Mouse (Mus musculus) forebrain, embryonic 12.5 days (tissue): ENCODE results near the gene Dnajc16. TPM values are rescaled to one million over a fixed set of nuclear protein-coding genes. Genes with fewer than 3 reads are reported as not detected.
A peak's percentile ranks its signal among the peaks of the same experiment; 100 is the strongest.

Experiments
- ATAC-seq: fragments of 200-750 bp; cut with Nextera tagmentation; 2 replicates; pipeline ENCODE4 v1.8.0; 2017; ENCODE audit warnings: moderate TSS enrichment; ENCODE audit not compliant: low FRiP score
- H3K27ac ChIP-seq: fragments of 300-500 bp; sonication (generic); 2 replicates; pipeline ENCODE4 v1.5.1; 2016; ENCODE audit warnings: mild to moderate bottlenecking
- H3K27me3 ChIP-seq: fragments of 300-500 bp; sonication (generic); 2 replicates; pipeline ENCODE4 v1.6.1; 2016; ENCODE audit warnings: mild to moderate bottlenecking
- H3K36me3 ChIP-seq: fragments of 300-500 bp; sonication (generic); replicated peaks from 2 replicates; pipeline ENCODE4 v1.6.1; 2016; ENCODE audit warnings: mild to moderate bottlenecking
- H3K4me1 ChIP-seq: fragments of 300-500 bp; sonication (generic); 2 replicates; pipeline ENCODE4 v1.6.1; 2016
- H3K4me2 ChIP-seq: fragments of 300-500 bp; sonication (generic); 2 replicates; pipeline ENCODE4 v1.6.1; 2016; ENCODE audit warnings: mild to moderate bottlenecking, moderate library complexity
- H3K4me3 ChIP-seq: fragments of 300-500 bp; sonication (generic); replicated peaks from 2 replicates; pipeline ENCODE4 v1.5.1; 2016; ENCODE audit warnings: mild to moderate bottlenecking
- H3K9ac ChIP-seq: fragments of 300-500 bp; sonication (generic); 2 replicates; pipeline ENCODE4 v1.6.1; 2016; ENCODE audit warnings: mild to moderate bottlenecking
- H3K9me3 ChIP-seq: fragments of 300-500 bp; sonication (generic); 2 replicates; pipeline ENCODE4 v1.6.1; 2016
- WGBS: fragments of 180-500 bp; shearing (Covaris S2); methylation state at CpG from one replicate; pipeline ENCODE4 v1.1.7; 2016; 5-methylcytosine and 5-hydroxymethylcytosine counted together
- polyA plus RNA-seq: library from polyadenylated mRNA; unstranded; fragments of >200 nt; fragmentation: Nextera tagmentation; extraction: Ambion mirVana; gene quantifications from 2 replicates; pipeline ENCODE4 v1.2.1, GENCODE M21; 2016

The Dnajc16 gene
- polyA plus RNA-seq, result 6.5 and 6.7 TPM in 2 replicates

GRCm38 (mm10) chr4:141790524-141790990, at the start of gene Dnajc16:
Dnajc16 (minus strand) TSS chr4:141790931.
- under 1% methylated on average over 41 of the region's 42 CpGs for WGBS
- Histone ChIP-seq H3K4me2 (peak within 1 kb of the TSS; percentile 81), H3K9ac (peak within 1 kb of the TSS; percentile 94), H3K27ac (peak within 1 kb of the TSS; percentile 72), H3K27me3 (no peaks in the 10 kb centered on the region), H3K4me1 (peaks cover 28% of the 10 kb centered on the region), H3K36me3 (peaks cover 16% of the 10 kb centered on the region), H3K4me3 (peak within 1 kb of the TSS; percentile 96), H3K9me3 (no peaks in the 10 kb centered on the region)
- ATAC-seq, result peak; percentile 89

GRCm38 (mm10) chr4:141834536-141835095, 43.9 kb upstream of the Dnajc16 start:
- WGBS, result 79% methylated on average over 5 of the region's 5 CpGs
- H3K4me3 ChIP-seq, result no peak overlapping the region
- no peak for ATAC-seq

GRCm38 (mm10) chr4:141833911-141834310, 43.2 kb upstream of the Dnajc16 start:
- H3K4me2 ChIP-seq, result no peak overlapping the region
- H3K4me3 ChIP-seq, result no peak overlapping the region
- ATAC-seq, result no peak
- no peaks in the 10 kb centered on the region for H3K4me1 ChIP-seq
- no peaks in the 10 kb centered on the region for H3K36me3 ChIP-seq
- H3K9me3 ChIP-seq, result no peaks in the 10 kb centered on the region
- no peak overlapping the region for H3K27ac ChIP-seq
- H3K27me3 ChIP-seq, result 0 out of 2 replicates have a peak, but pooled peaks cover 3% of the 10 kb centered on the region
- H3K9ac ChIP-seq, result no peak overlapping the region
- WGBS, result 57% methylated on average over 1 of the region's 1 CpGs

More at GRCm38 (mm10) chr4:141834536-141835095, 43.9 kb upstream of the Dnajc16 start:
- no peaks in the 10 kb centered on the region for H3K36me3 ChIP-seq
- no peak overlapping the region for H3K9ac ChIP-seq
- no peaks in the 10 kb centered on the region for H3K9me3 ChIP-seq
- H3K4me1 ChIP-seq, result no peaks in the 10 kb centered on the region
- no peak overlapping the region for H3K27ac ChIP-seq
- H3K27me3 ChIP-seq, result 0 out of 2 replicates have a peak, but pooled peaks cover 3% of the 10 kb centered on the region
- H3K4me2 ChIP-seq, result no peak overlapping the region

GRCm38 (mm10) chr4:141831361-141831760, 40.6 kb upstream of the Dnajc16 start:
- H3K27me3 ChIP-seq, result 0 out of 2 replicates have a peak, but pooled peaks cover 3% of the 10 kb centered on the region
- no peaks in the 10 kb centered on the region for H3K4me1 ChIP-seq
- H3K36me3 ChIP-seq, result no peaks in the 10 kb centered on the region
- no peak for ATAC-seq
- H3K4me3 ChIP-seq, result no peak overlapping the region
- no peaks in the 10 kb centered on the region for H3K9me3 ChIP-seq
- no peak overlapping the region for H3K4me2 ChIP-seq
- H3K27ac ChIP-seq, result no peak overlapping the region
- H3K9ac ChIP-seq, result no peak overlapping the region
- whole genome bisulfite sequencing, result 76% methylated on average over 7 of the region's 7 CpGs

- no peaks in the 10 kb centered on the region for H3K36me3 ChIP-seq
- H3K27ac ChIP-seq, result no peak overlapping the region
- ATAC-seq, result no peak
- H3K9ac ChIP-seq, result no peak overlapping the region
- H3K4me1 ChIP-seq, result no peaks in the 10 kb centered on the region
- 55% methylated on average over 11 of the region's 11 CpGs for WGBS
- no peak overlapping the region for H3K4me3 ChIP-seq
- no peak overlapping the region for H3K4me2 ChIP-seq
- H3K27me3 ChIP-seq, result no peaks in the 10 kb centered on the region
- H3K9me3 ChIP-seq, result no peaks in the 10 kb centered on the region
Observed at GRCm38 (mm10) chr4:141830381-141830780, 39.6 kb upstream of the Dnajc16 start.

GRCm38 (mm10) chr4:141828177-141828576, 37.4 kb upstream of the Dnajc16 start:
- Histone ChIP-seq H3K9ac (no peak overlapping the region), H3K4me3 (no peak overlapping the region), H3K36me3 (no peaks in the 10 kb centered on the region), H3K27me3 (no peaks in the 10 kb centered on the region), H3K4me2 (no peak overlapping the region), H3K9me3 (no peaks in the 10 kb centered on the region), H3K27ac (no peak overlapping the region), H3K4me1 (no peaks in the 10 kb centered on the region)
- ATAC-seq, result no peak
- WGBS, result 79% methylated on average over 4 of the region's 4 CpGs

GRCm38 (mm10) chr4:141827401-141827800, 36.7 kb upstream of the Dnajc16 start:
- 97% methylated on average over 2 of the region's 2 CpGs for WGBS
- no peak for ATAC-seq
- H3K36me3 ChIP-seq, result no peaks in the 10 kb centered on the region
- H3K4me3 ChIP-seq, result no peak overlapping the region
- no peaks in the 10 kb centered on the region for H3K9me3 ChIP-seq
- no peaks in the 10 kb centered on the region for H3K27me3 ChIP-seq
- H3K4me1 ChIP-seq, result no peaks in the 10 kb centered on the region
- no peak overlapping the region for H3K27ac ChIP-seq
- no peak overlapping the region for H3K9ac ChIP-seq
- H3K4me2 ChIP-seq, result no peak overlapping the region

- Histone ChIP-seq H3K36me3 (no peaks in the 10 kb centered on the region), H3K27ac (no peak within 1 kb of the TSS), H3K4me2 (no peak within 1 kb of the TSS), H3K27me3 (no peaks in the 10 kb centered on the region), H3K9ac (no peak within 1 kb of the TSS), H3K9me3 (no peaks in the 10 kb centered on the region), H3K4me1 (no peaks in the 10 kb centered on the region), H3K4me3 (no peak within 1 kb of the TSS)
- ATAC-seq, result no peak
- 60% methylated on average over 5 of the region's 5 CpGs for WGBS
Observed at GRCm38 (mm10) chr4:141826060-141826459, 35.3 kb upstream of the Dnajc16 start, which contains the start of gene Cela2a. Cela2a (minus strand) TSS chr4:141826160.

GRCm38 (mm10) chr4:141822979-141823378, 32.2 kb upstream of the Dnajc16 start:
- no peak overlapping the region for H3K9ac ChIP-seq
- 65% methylated on average over 3 of the region's 3 CpGs for WGBS
- no peaks in the 10 kb centered on the region for H3K27me3 ChIP-seq
- no peak overlapping the region for H3K27ac ChIP-seq
- no peak overlapping the region for H3K4me3 ChIP-seq
- no peaks in the 10 kb centered on the region for H3K36me3 ChIP-seq
- ATAC-seq, result no peak
- no peaks in the 10 kb centered on the region for H3K9me3 ChIP-seq
- no peak overlapping the region for H3K4me2 ChIP-seq
- no peaks in the 10 kb centered on the region for H3K4me1 ChIP-seq

GRCm38 (mm10) chr4:141822089-141822488, 31.4 kb upstream of the Dnajc16 start:
- WGBS, result 86% methylated on average over 10 of the region's 10 CpGs
- no peaks in the 10 kb centered on the region for H3K9me3 ChIP-seq
- no peak overlapping the region for H3K4me3 ChIP-seq
- no peak overlapping the region for H3K9ac ChIP-seq
- no peak overlapping the region for H3K4me2 ChIP-seq
- H3K36me3 ChIP-seq, result no peaks in the 10 kb centered on the region
- H3K4me1 ChIP-seq, result peaks cover 5% of the 10 kb centered on the region
- no peak overlapping the region for H3K27ac ChIP-seq
- no peak for ATAC-seq
- H3K27me3 ChIP-seq, result no peaks in the 10 kb centered on the region

- ATAC-seq, result no peak
- Histone ChIP-seq H3K27ac (no peak overlapping the region), H3K4me1 (peaks cover 6% of the 10 kb centered on the region), H3K4me2 (no peak overlapping the region), H3K36me3 (no peaks in the 10 kb centered on the region), H3K9ac (no peak overlapping the region), H3K27me3 (no peaks in the 10 kb centered on the region), H3K4me3 (no peak overlapping the region), H3K9me3 (no peaks in the 10 kb centered on the region)
- 94% methylated on average over 3 of the region's 3 CpGs for WGBS
Observed at GRCm38 (mm10) chr4:141821178-141821577, 30.4 kb upstream of the Dnajc16 start.

- 92% methylated on average over 7 of the region's 7 CpGs for WGBS
- Histone ChIP-seq H3K4me2 (no peak overlapping the region), H3K27me3 (no peaks in the 10 kb centered on the region), H3K27ac (no peak overlapping the region), H3K9me3 (no peaks in the 10 kb centered on the region), H3K4me1 (peaks cover 9% of the 10 kb centered on the region), H3K4me3 (no peak overlapping the region), H3K9ac (no peak overlapping the region), H3K36me3 (peaks cover 14% of the 10 kb centered on the region; the same call in 1 of the 2 replicates)
- no peak for ATAC-seq
Observed at GRCm38 (mm10) chr4:141819316-141819715, 28.6 kb upstream of the Dnajc16 start.

GRCm38 (mm10) chr4:141818861-141819260, 28.1 kb upstream of the Dnajc16 start:
- Histone ChIP-seq H3K4me3 (no peak overlapping the region), H3K36me3 (peaks cover 17% of the 10 kb centered on the region), H3K4me2 (no peak overlapping the region), H3K27ac (no peak overlapping the region), H3K27me3 (no peaks in the 10 kb centered on the region), H3K9me3 (no peaks in the 10 kb centered on the region), H3K4me1 (peaks cover 9% of the 10 kb centered on the region), H3K9ac (no peak overlapping the region)
- 90% methylated on average over 13 of the region's 13 CpGs for WGBS
- ATAC-seq, result no peak
